Comparison of ENCODE assay signal across 11 mouse cellular contexts in genomic region chr3:97048360-97048759, GRCm38 (mm10).
DNase-seq lines count a peak whose midpoint lies in the region; ATAC-seq and TF ChIP-seq lines count a peak whose summit lies in the region.
"Had no signal": no experiment of that assay in that cellular context is flagged by ENCODE, and none has a peak within 500 bp of the region (broad histone marks: within the 10 kb centered on the region; RNA-seq: fewer than 3 reads in every experiment).

No protein-coding gene starts in this region.

- no peak for ATAC-seq in hindbrain, postnatal 0 days
- no peak for ATAC-seq in hindbrain, embryonic 16.5 days

- H3K9me3 ChIP-seq in hindbrain, postnatal 0 days (ENCODE audit: low read length): no peaks in the 10 kb centered on the region
- H3K9me3 ChIP-seq in hindbrain, embryonic 16.5 days (ENCODE audit: control insufficient read depth, low read length): no peaks in the 10 kb centered on the region
- H3K9me3 ChIP-seq in ES-Bruce4 (replicated peaks; ENCODE audit: control insufficient read depth, insufficient read depth, low read length, poor library complexity, severe bottlenecking): no peaks in the 10 kb centered on the region
- H3K9me3 ChIP-seq: kidney, embryonic 15.5 days had no signal

- no peak for TF ChIP-seq EP300 in ES-Bruce4 (IDR thresholded peaks at IDR 0.05; ENCODE audit: insufficient read depth, low read depth, low read length)

- TF ChIP-seq POLR2A in ES-Bruce4 (IDR thresholded peaks at IDR 0.05; ENCODE audit: insufficient read depth, low read length): no peak

- H3K4me1 ChIP-seq in hindbrain, postnatal 0 days (ENCODE audit: insufficient read depth, low read length): peaks cover 6% of the 10 kb centered on the region; the same call in 1 of the 2 replicates
- H3K4me1 ChIP-seq in hindbrain, embryonic 16.5 days (ENCODE audit: control insufficient read depth, insufficient read depth, low read depth, low read length): no peaks in the 10 kb centered on the region
- no peaks in the 10 kb centered on the region for H3K4me1 ChIP-seq in ES-Bruce4 (ENCODE audit: control insufficient read depth, insufficient read depth, low read length)

- no peak for DNase-seq in hindbrain, postnatal 0 days (ENCODE audit: low spot score)
- DNase-seq in 416B (ENCODE audit: low read depth): peak; percentile 22
- DNase-seq in c-Kit-positive CD71-positive TER-119-positive erythroid progenitor cells, embryonic 14.5 days (ENCODE audit: low spot score): peak; percentile 9
- no peak for DNase-seq in natural killer cell, adult 2 months (ENCODE audit: low spot score in 2 of 2)
- no peak for DNase-seq in MN1 (ENCODE audit: low spot score)
- DNase-seq: lung, adult 2 months; midbrain, embryonic 14.5 days; spleen, adult 18-20 months had no signal

- H3K36me3 ChIP-seq in hindbrain, postnatal 0 days (ENCODE audit: insufficient read depth, low read length): no peaks in the 10 kb centered on the region
- no peaks in the 10 kb centered on the region for H3K36me3 ChIP-seq in hindbrain, embryonic 16.5 days (ENCODE audit: control insufficient read depth, insufficient read depth, low read length)
- no peaks in the 10 kb centered on the region for H3K36me3 ChIP-seq in ES-Bruce4 (ENCODE audit: control insufficient read depth, insufficient read depth, low read length, poor library complexity, severe bottlenecking)
- H3K36me3 ChIP-seq: kidney, embryonic 15.5 days had no signal

- no peak overlapping the region for H3K4me2 ChIP-seq in hindbrain, postnatal 0 days (ENCODE audit: low read depth, low read length)
- no peak overlapping the region for H3K4me2 ChIP-seq in hindbrain, embryonic 16.5 days (ENCODE audit: low read length)
- H3K4me2 ChIP-seq: kidney, embryonic 15.5 days had no signal

- no peak overlapping the region for H3K27ac ChIP-seq in hindbrain, postnatal 0 days
- H3K27ac ChIP-seq in hindbrain, embryonic 16.5 days (ENCODE audit: low read depth, low read length): no peak overlapping the region
- H3K27ac ChIP-seq in ES-Bruce4 (ENCODE audit: insufficient read depth, low read length): no peak overlapping the region
- H3K27ac ChIP-seq: kidney, embryonic 15.5 days had no signal

- H3K27me3 ChIP-seq in hindbrain, postnatal 0 days (ENCODE audit: insufficient read depth, low read length): no peaks in the 10 kb centered on the region
- no peaks in the 10 kb centered on the region for H3K27me3 ChIP-seq in hindbrain, embryonic 16.5 days (replicated peaks; ENCODE audit: control insufficient read depth, insufficient read depth, low read length)
- H3K27me3 ChIP-seq in ES-Bruce4 (ENCODE audit: control insufficient read depth, insufficient read depth, low read length, poor library complexity, severe bottlenecking): no peaks in the 10 kb centered on the region
- H3K27me3 ChIP-seq: kidney, embryonic 15.5 days had no signal

- H3K9ac ChIP-seq in hindbrain, postnatal 0 days (replicated peaks; ENCODE audit: low read length): no peak overlapping the region
- no peak overlapping the region for H3K9ac ChIP-seq in hindbrain, embryonic 16.5 days (ENCODE audit: low read depth, low read length)
- H3K9ac ChIP-seq in ES-Bruce4 (ENCODE audit: low read depth, poor library complexity, severe bottlenecking): no peak overlapping the region
- H3K9ac ChIP-seq: kidney, embryonic 15.5 days had no signal

- peak; percentile 43 for TF ChIP-seq CTCF in hindbrain, postnatal 0 days (IDR thresholded peaks at IDR 0.05; ENCODE audit: low read depth)
- TF ChIP-seq CTCF in ES-Bruce4 (IDR thresholded peaks at IDR 0.05; ENCODE audit: low read depth, low read length): peak; percentile 11

- no peak overlapping the region for H3K4me3 ChIP-seq in hindbrain, postnatal 0 days (ENCODE audit: low read length)
- no peak overlapping the region for H3K4me3 ChIP-seq in hindbrain, embryonic 16.5 days (ENCODE audit: low read length)
- no peak overlapping the region for H3K4me3 ChIP-seq in ES-Bruce4 (ENCODE audit: low read depth, low read length)
- H3K4me3 ChIP-seq: kidney, embryonic 15.5 days had no signal

Comparison
In these comparisons a context has a peak if more than half of its experiments do, and no peak if none do; other contexts are left out.
1. DNase-seq: peak in 416B (single experiment) and c-Kit-positive CD71-positive TER-119-positive erythroid progenitor cells, embryonic 14.5 days (single experiment); none in hindbrain, postnatal 0 days (single experiment), natural killer cell, adult 2 months (0 of 2) and MN1 (single experiment).